Mouse (Mus musculus): Measurements from ENCODE around the gene Dusp1. TPM values are rescaled to one million over a fixed set of nuclear protein-coding genes. Genes with fewer than 3 reads are reported as not detected.
A peak's percentile ranks its signal among the peaks of the same experiment; 100 is the strongest.

Gene Dusp1
- polyA plus RNA-seq, 1 experiment from 2014 or later = 36.9 TPM

- Histone ChIP-seq H3K36me3 (ENCODE audit: control insufficient read depth, insufficient read depth, low read length) (no peaks in the 10 kb centered on the region), H3K4me3 (ENCODE audit: control insufficient read depth in 1 of 2, insufficient read depth in 1 of 2, low read depth in 1 of 2, low read length in 2 of 2) (no peak overlapping the region), H3K4me1 (ENCODE audit: control insufficient read depth in 2 of 2, insufficient read depth in 2 of 2, low read length in 2 of 2) (peaks cover 30 to 42% of the 10 kb centered on the region in 2 experiments), H3K27me3 (ENCODE audit: control insufficient read depth, insufficient read depth, low read length) (no peaks in the 10 kb centered on the region), H3K9ac (ENCODE audit: low read length) (no peak overlapping the region), H3K4me2 (ENCODE audit: low read length) (no peak overlapping the region), H3K9me3 (ENCODE audit: control insufficient read depth, low read length) (no peaks in the 10 kb centered on the region), H3K27ac (replicated peaks in 1 of 2; ENCODE audit: control insufficient read depth in 1 of 2, insufficient read depth in 1 of 2, low read depth in 2 of 2, low read length in 2 of 2) (no peak overlapping the region)
- 81% methylated on average over 5 of the region's 5 CpGs for WGBS
- no peak for ATAC-seq (ENCODE audit: insufficient number of reproducible peaks, insufficient read depth, low FRiP score, low read depth)
Measured at GRCm38 (mm10) chr17:26533871-26534372, 28.0 kb downstream of the Dusp1 start.

GRCm38 (mm10) chr17:26532476-26533045 lies 29.4 kb downstream of the Dusp1 start:
- 0 out of 2 replicates have a peak overlapping the region, but pooled peaks have one; percentile 3 for H3K9ac ChIP-seq (ENCODE audit: low read length)
- H3K27me3 ChIP-seq (ENCODE audit: control insufficient read depth, insufficient read depth, low read length) = no peaks in the 10 kb centered on the region
- peaks cover 31 to 45% of the 10 kb centered on the region in 2 experiments for H3K4me1 ChIP-seq (ENCODE audit: control insufficient read depth in 2 of 2, insufficient read depth in 2 of 2, low read length in 2 of 2)
- ATAC-seq (ENCODE audit: insufficient number of reproducible peaks, insufficient read depth, low FRiP score, low read depth) = no peak
- 68% methylated on average over 4 of the region's 4 CpGs for WGBS
- no peaks in the 10 kb centered on the region for H3K9me3 ChIP-seq (ENCODE audit: control insufficient read depth, low read length)
- no peak overlapping the region for H3K27ac ChIP-seq (replicated peaks in 1 of 2; ENCODE audit: control insufficient read depth in 1 of 2, insufficient read depth in 1 of 2, low read depth in 2 of 2, low read length in 2 of 2)
- no peak overlapping the region for H3K4me2 ChIP-seq (ENCODE audit: low read length)
- H3K4me3 ChIP-seq (ENCODE audit: control insufficient read depth in 1 of 2, insufficient read depth in 1 of 2, low read depth in 1 of 2, low read length in 2 of 2) = no peak overlapping the region
- no peaks in the 10 kb centered on the region for H3K36me3 ChIP-seq (ENCODE audit: control insufficient read depth, insufficient read depth, low read length)

- H3K4me3 ChIP-seq (ENCODE audit: control insufficient read depth in 1 of 2, insufficient read depth in 1 of 2, low read depth in 1 of 2, low read length in 2 of 2) = no peak overlapping the region
- H3K36me3 ChIP-seq (ENCODE audit: control insufficient read depth, insufficient read depth, low read length) = no peaks in the 10 kb centered on the region
- H3K27ac ChIP-seq (replicated peaks in 1 of 2; ENCODE audit: control insufficient read depth in 1 of 2, insufficient read depth in 1 of 2, low read depth in 2 of 2, low read length in 2 of 2) = peak overlapping the region; percentile 84 to 87
- H3K27me3 ChIP-seq (ENCODE audit: control insufficient read depth, insufficient read depth, low read length) = no peaks in the 10 kb centered on the region
- ATAC-seq (ENCODE audit: insufficient number of reproducible peaks, insufficient read depth, low FRiP score, low read depth) = no peak
- H3K4me2 ChIP-seq (ENCODE audit: low read length) = no peak overlapping the region
- peaks cover 31 to 45% of the 10 kb centered on the region in 2 experiments for H3K4me1 ChIP-seq (ENCODE audit: control insufficient read depth in 2 of 2, insufficient read depth in 2 of 2, low read length in 2 of 2)
- 84% methylated on average over 7 of the region's 7 CpGs for WGBS
- no peaks in the 10 kb centered on the region for H3K9me3 ChIP-seq (ENCODE audit: control insufficient read depth, low read length)
- no peak overlapping the region for H3K9ac ChIP-seq (ENCODE audit: low read length)
Measured at GRCm38 (mm10) chr17:26531395-26532027, 30.4 kb downstream of the Dusp1 start.

- Histone ChIP-seq H3K27me3 (ENCODE audit: control insufficient read depth, insufficient read depth, low read length) (no peaks in the 10 kb centered on the region), H3K4me1 (ENCODE audit: control insufficient read depth in 2 of 2, insufficient read depth in 2 of 2, low read length in 2 of 2) (peaks cover 25 to 40% of the 10 kb centered on the region in 2 experiments), H3K9ac (ENCODE audit: low read length) (no peak overlapping the region), H3K36me3 (ENCODE audit: control insufficient read depth, insufficient read depth, low read length) (no peaks in the 10 kb centered on the region), H3K9me3 (ENCODE audit: control insufficient read depth, low read length) (no peaks in the 10 kb centered on the region), H3K4me3 (ENCODE audit: control insufficient read depth in 1 of 2, insufficient read depth in 1 of 2, low read depth in 1 of 2, low read length in 2 of 2) (no peak overlapping the region), H3K27ac (replicated peaks in 1 of 2; ENCODE audit: control insufficient read depth in 1 of 2, insufficient read depth in 1 of 2, low read depth in 2 of 2, low read length in 2 of 2) (peak overlapping the region; percentile 84 to 87), H3K4me2 (ENCODE audit: low read length) (0 out of 2 replicates have a peak overlapping the region, but pooled peaks have one; percentile 25)
- WGBS = 15% methylated on average over 3 of the region's 3 CpGs
- peak; percentile 41 for ATAC-seq (ENCODE audit: insufficient number of reproducible peaks, insufficient read depth, low FRiP score, low read depth)
Measured at GRCm38 (mm10) chr17:26530590-26531081, 31.3 kb downstream of the Dusp1 start.

GRCm38 (mm10) chr17:26529791-26530241 lies 32.1 kb downstream of the Dusp1 start:
- H3K4me1 ChIP-seq (ENCODE audit: control insufficient read depth in 2 of 2, insufficient read depth in 2 of 2, low read length in 2 of 2) = peaks cover 20 to 32% of the 10 kb centered on the region in 2 experiments
- 59% methylated on average over 5 of the region's 5 CpGs for WGBS
- H3K4me3 ChIP-seq (ENCODE audit: control insufficient read depth in 1 of 2, insufficient read depth in 1 of 2, low read depth in 1 of 2, low read length in 2 of 2) = no peak overlapping the region
- no peaks in the 10 kb centered on the region for H3K27me3 ChIP-seq (ENCODE audit: control insufficient read depth, insufficient read depth, low read length)
- H3K36me3 ChIP-seq (ENCODE audit: control insufficient read depth, insufficient read depth, low read length) = no peaks in the 10 kb centered on the region
- H3K27ac ChIP-seq (replicated peaks in 1 of 2; ENCODE audit: control insufficient read depth in 1 of 2, insufficient read depth in 1 of 2, low read depth in 2 of 2, low read length in 2 of 2) = peak overlapping the region; percentile 84 to 87
- H3K9ac ChIP-seq (ENCODE audit: low read length) = peak overlapping the region; percentile 21; the same call in 1 of the 2 replicates
- no peaks in the 10 kb centered on the region for H3K9me3 ChIP-seq (ENCODE audit: control insufficient read depth, low read length)
- no peak for ATAC-seq (ENCODE audit: insufficient number of reproducible peaks, insufficient read depth, low FRiP score, low read depth)
- H3K4me2 ChIP-seq (ENCODE audit: low read length) = no peak overlapping the region

GRCm38 (mm10) chr17:26528751-26529150 lies 33.2 kb downstream of the Dusp1 start:
- H3K27ac ChIP-seq (replicated peaks in 1 of 2; ENCODE audit: control insufficient read depth in 1 of 2, insufficient read depth in 1 of 2, low read depth in 2 of 2, low read length in 2 of 2) = no peak overlapping the region
- 69% methylated on average over 6 of the region's 6 CpGs for WGBS
- no peak for ATAC-seq (ENCODE audit: insufficient number of reproducible peaks, insufficient read depth, low FRiP score, low read depth)

GRCm38 (mm10) chr17:26527291-26527690 lies 34.6 kb downstream of the Dusp1 start:
- no peaks in the 10 kb centered on the region for H3K27me3 ChIP-seq (ENCODE audit: control insufficient read depth, insufficient read depth, low read length)
- H3K9me3 ChIP-seq (ENCODE audit: control insufficient read depth, low read length) = no peaks in the 10 kb centered on the region
- no peak overlapping the region for H3K9ac ChIP-seq (ENCODE audit: low read length)
- H3K36me3 ChIP-seq (ENCODE audit: control insufficient read depth, insufficient read depth, low read length) = no peaks in the 10 kb centered on the region
- no peak overlapping the region for H3K27ac ChIP-seq (replicated peaks in 1 of 2; ENCODE audit: control insufficient read depth in 1 of 2, insufficient read depth in 1 of 2, low read depth in 2 of 2, low read length in 2 of 2)
- H3K4me1 ChIP-seq (ENCODE audit: control insufficient read depth in 2 of 2, insufficient read depth in 2 of 2, low read length in 2 of 2) = peaks cover 20 to 33% of the 10 kb centered on the region in 2 experiments
- WGBS = 93% methylated on average over 9 of the region's 9 CpGs
- no peak for ATAC-seq (ENCODE audit: insufficient number of reproducible peaks, insufficient read depth, low FRiP score, low read depth)
- H3K4me3 ChIP-seq (ENCODE audit: control insufficient read depth in 1 of 2, insufficient read depth in 1 of 2, low read depth in 1 of 2, low read length in 2 of 2) = no peak overlapping the region
- no peak overlapping the region for H3K4me2 ChIP-seq (ENCODE audit: low read length)

More at GRCm38 (mm10) chr17:26528751-26529150, 33.2 kb downstream of the Dusp1 start:
- H3K9me3 ChIP-seq (ENCODE audit: control insufficient read depth, low read length) = no peaks in the 10 kb centered on the region
- H3K36me3 ChIP-seq (ENCODE audit: control insufficient read depth, insufficient read depth, low read length) = no peaks in the 10 kb centered on the region
- peaks cover 20 to 30% of the 10 kb centered on the region in 2 experiments for H3K4me1 ChIP-seq (ENCODE audit: control insufficient read depth in 2 of 2, insufficient read depth in 2 of 2, low read length in 2 of 2)
- H3K27me3 ChIP-seq (ENCODE audit: control insufficient read depth, insufficient read depth, low read length) = no peaks in the 10 kb centered on the region
- no peak overlapping the region for H3K4me3 ChIP-seq (ENCODE audit: control insufficient read depth in 1 of 2, insufficient read depth in 1 of 2, low read depth in 1 of 2, low read length in 2 of 2)
- H3K9ac ChIP-seq (ENCODE audit: low read length) = no peak overlapping the region
- no peak overlapping the region for H3K4me2 ChIP-seq (ENCODE audit: low read length)

Measured in heart, embryonic 14.5 days (tissue).